ENCODE assay signal across 16 mouse cellular contexts in genomic region chr8:116196623-116197184, GRCm38 (mm10).
"Had no signal": no experiment of that assay in that cellular context is flagged by ENCODE, and none has a peak within 500 bp of the region (broad histone marks: within the 10 kb centered on the region; RNA-seq: fewer than 3 reads in every experiment).

No protein-coding gene starts in this region.

- ATAC-seq: intestine, embryonic 16.5 days; midbrain, embryonic 13.5 days had no signal

- H3K27ac ChIP-seq: liver, embryonic 13.5 days; midbrain, embryonic 13.5 days; stomach, embryonic 15.5 days had no signal

- H3K4me1 ChIP-seq: liver, embryonic 13.5 days; stomach, embryonic 15.5 days had no signal

- H3K27me3 ChIP-seq: liver, embryonic 13.5 days; stomach, embryonic 15.5 days had no signal

- DNase-seq: kidney, adult 18-20 months; kidney, adult 9 months; kidney, postnatal 14 days; kidney, postnatal 4 days; left cerebral cortex, postnatal 4 days; liver, embryonic 13.5 days; lung, adult 2 months; lung, postnatal 14 days; lung, postnatal 4 days; right cerebral cortex, adult 18-20 months; right cerebral cortex, postnatal 14 days; right cerebral cortex, postnatal 4 days; thymus, postnatal 25 days had no signal

- H3K9me3 ChIP-seq: liver, embryonic 13.5 days; midbrain, embryonic 13.5 days; stomach, embryonic 15.5 days had no signal

- H3K9ac ChIP-seq: liver, embryonic 13.5 days; midbrain, embryonic 13.5 days; stomach, embryonic 15.5 days had no signal

- H3K4me3 ChIP-seq: liver, embryonic 13.5 days; midbrain, embryonic 13.5 days; stomach, embryonic 15.5 days had no signal

- H3K36me3 ChIP-seq: liver, embryonic 13.5 days; midbrain, embryonic 13.5 days; stomach, embryonic 15.5 days had no signal

- H3K4me2 ChIP-seq: liver, embryonic 13.5 days; midbrain, embryonic 13.5 days; stomach, embryonic 15.5 days had no signal
